Mouse (Mus musculus) C2C12 (cell line): ENCODE results near the gene Uba52. TPM values are rescaled to one million over a fixed set of nuclear protein-coding genes. Genes with fewer than 3 reads are reported as not detected.

Source experiments
- H3K27me3 ChIP-seq: one replicate; pipeline ENCODE4 v1.6.1; 2011; ENCODE audit not compliant: control insufficient read depth, insufficient read depth, insufficient read length
- H3K36me3 ChIP-seq: one replicate; pipeline ENCODE4 v1.6.1; 2011; ENCODE audit not compliant: control insufficient read depth, insufficient read depth
- H3K4me3 ChIP-seq: one replicate; pipeline ENCODE4 v1.5.1; 2011; ENCODE audit warnings: mild to moderate bottlenecking, control low read depth; ENCODE audit not compliant: poor library complexity, insufficient read depth, severe bottlenecking
- H3K79me2 ChIP-seq: one replicate; pipeline ENCODE4 v1.6.1; 2011; ENCODE audit not compliant: control insufficient read depth, insufficient read depth
- H3K79me3 ChIP-seq: one replicate; pipeline ENCODE4 v1.6.1; 2011; ENCODE audit warnings: low read depth, control low read depth
- H3ac ChIP-seq: one replicate; pipeline ENCODE3; 2011; ENCODE audit warnings: low read depth; ENCODE audit not compliant: control insufficient read depth, insufficient read length
- CEBPB ChIP-seq: IDR thresholded peaks from one replicate; pipeline ENCODE4 v1.6.1; 2011; ENCODE audit warnings: low read depth, mild to moderate bottlenecking, control low read depth, moderate library complexity
- CTCF ChIP-seq: IDR thresholded peaks from one replicate; pipeline ENCODE4 v1.5.1; 2011; ENCODE audit not compliant: control insufficient read depth, insufficient read depth, insufficient read length
- FOSL1 ChIP-seq: IDR thresholded peaks from one replicate; pipeline ENCODE4 v1.8.0; 2011; ENCODE audit warnings: mild to moderate bottlenecking, low read length; ENCODE audit not compliant: poor library complexity, insufficient read depth, severe bottlenecking
- MAX ChIP-seq: IDR thresholded peaks from one replicate; pipeline ENCODE4 v1.6.1; 2011; ENCODE audit warnings: mild to moderate bottlenecking, control low read depth
- MYOD1 ChIP-seq: IDR thresholded peaks from one replicate; pipeline ENCODE4 v1.6.1; 2011; ENCODE audit warnings: low read depth; ENCODE audit not compliant: control insufficient read depth, insufficient read length
- MYOG ChIP-seq: IDR thresholded peaks from one replicate; pipeline ENCODE4 v1.6.1; 2011; ENCODE audit not compliant: control insufficient read depth, insufficient read length; ENCODE audit errors: extremely low read depth
- USF1 ChIP-seq: IDR thresholded peaks from one replicate; pipeline ENCODE4 v1.6.1; 2011; ENCODE audit warnings: low read depth, mild to moderate bottlenecking, control low read depth, moderate library complexity
- polyA plus RNA-seq: library from polyadenylated mRNA; unstranded; fragments of >200 nt; fragmentation: generic; extraction: Trizol; gene quantifications from one replicate; pipeline ENCODE4 v1.2.1, GENCODE M21; 2012; ENCODE audit warnings: missing spikeins

The Uba52 gene
- polyA plus RNA-seq, 1 experiment, result 1,556 TPM

- peaks cover 6% of the 10 kb centered on the region for H3K36me3 ChIP-seq
- no peak overlapping the region for H3K4me3 ChIP-seq
- peaks cover 55% of the 10 kb centered on the region for H3K79me3 ChIP-seq
- H3ac ChIP-seq, result no peak overlapping the region
- no peaks in the 10 kb centered on the region for H3K27me3 ChIP-seq
- peaks cover 99% of the 10 kb centered on the region for H3K79me2 ChIP-seq
- TF ChIP-seq MAX, result no peak
- no peak for TF ChIP-seq MYOD1
- TF ChIP-seq CTCF, result no peak
- no peak for TF ChIP-seq USF1
- TF ChIP-seq MYOG, result no peak
- no peak for TF ChIP-seq FOSL1
- no peak for TF ChIP-seq CEBPB
These were observed 43.1 kb upstream of the Uba52 start for GRCm38 (mm10) chr8:70553740-70554139.

- no peak for TF ChIP-seq CEBPB
- TF ChIP-seq MAX, result no peak
- no peak for TF ChIP-seq MYOG
- TF ChIP-seq USF1, result no peak
- no peak for TF ChIP-seq FOSL1
- no peak for TF ChIP-seq MYOD1
- no peak for TF ChIP-seq CTCF
- peaks cover 8% of the 10 kb centered on the region for H3K36me3 ChIP-seq
- peaks cover 61% of the 10 kb centered on the region for H3K79me3 ChIP-seq
- H3K4me3 ChIP-seq, result no peak overlapping the region
- H3ac ChIP-seq, result no peak overlapping the region
- peaks cover 99% of the 10 kb centered on the region for H3K79me2 ChIP-seq
- H3K27me3 ChIP-seq, result no peaks in the 10 kb centered on the region
These were observed 42.2 kb upstream of the Uba52 start for GRCm38 (mm10) chr8:70552836-70553235.

- Histone ChIP-seq H3K79me3 (peaks cover 64% of the 10 kb centered on the region), H3K4me3 (no peak overlapping the region), H3K36me3 (peaks cover 8% of the 10 kb centered on the region), H3K27me3 (no peaks in the 10 kb centered on the region), H3K79me2 (peaks cover 100% of the 10 kb centered on the region), H3ac (no peak overlapping the region)
- TF ChIP-seq MAX (no peak), CEBPB (no peak)
These were observed 41.1 kb upstream of the Uba52 start for GRCm38 (mm10) chr8:70551558-70552161.

GRCm38 (mm10) chr8:70549412-70550184 lies 39.0 kb upstream of the Uba52 start:
- Histone ChIP-seq H3K27me3 (no peaks in the 10 kb centered on the region), H3ac (no peak overlapping the region), H3K4me3 (no peak overlapping the region), H3K36me3 (peaks cover 8% of the 10 kb centered on the region), H3K79me3 (peaks cover 81% of the 10 kb centered on the region), H3K79me2 (peaks cover 100% of the 10 kb centered on the region)
- TF ChIP-seq CTCF, result no peak
- no peak for TF ChIP-seq MYOG

GRCm38 (mm10) chr8:70547762-70548161 lies 37.2 kb upstream of the Uba52 start:
- Histone ChIP-seq H3K79me2 (peaks cover 100% of the 10 kb centered on the region), H3ac (no peak overlapping the region), H3K27me3 (no peaks in the 10 kb centered on the region), H3K36me3 (peaks cover 8% of the 10 kb centered on the region), H3K4me3 (no peak overlapping the region), H3K79me3 (peaks cover 84% of the 10 kb centered on the region)
- TF ChIP-seq MYOD1 (no peak), MAX (no peak), CTCF (no peak), CEBPB (no peak), USF1 (no peak), FOSL1 (no peak), MYOG (no peak)

- H3K4me3 ChIP-seq, result no peak overlapping the region
- TF ChIP-seq USF1 (no peak), MYOD1 (no peak), CTCF (no peak), FOSL1 (no peak), MYOG (no peak), MAX (no peak), CEBPB (no peak)
- peaks cover 100% of the 10 kb centered on the region for H3K79me2 ChIP-seq
- peaks cover 88% of the 10 kb centered on the region for H3K79me3 ChIP-seq
- no peaks in the 10 kb centered on the region for H3K27me3 ChIP-seq
- peaks cover 8% of the 10 kb centered on the region for H3K36me3 ChIP-seq
- no peak overlapping the region for H3ac ChIP-seq
These were observed 35.8 kb upstream of the Uba52 start for GRCm38 (mm10) chr8:70546412-70546811.
